Mouse (Mus musculus) inflammation-experienced regulatory T-cells, adult 6 months (primary cell): ENCODE results near the gene Rdh5. TPM values are rescaled to one million over a fixed set of nuclear protein-coding genes. Genes with fewer than 3 reads are reported as not detected.

ENCODE experiments used
- ATAC-seq: one replicate; pipeline ENCODE4 v1.8.0; 2017
- polyA plus RNA-seq, 3 experiments: library from polyadenylated mRNA; unstranded; fragments of 100-300 nt; shearing (Covaris generic); gene quantifications; one replicate each; pipeline ENCODE4 v1.2.1; 2017

The Rdh5 gene
- polyA plus RNA-seq, 3 experiments from 2014 or later, result 5.1 to 12.9 (median 11.9) TPM

GRCm38 (mm10) chr10:128904812-128905211 is 17.9 kb downstream of the Rdh5 start:
- ATAC-seq, result no peak

GRCm38 (mm10) chr10:128902409-128902988 is 20.2 kb downstream of the Rdh5 start:
- ATAC-seq, result peak; percentile 50

DNA sequence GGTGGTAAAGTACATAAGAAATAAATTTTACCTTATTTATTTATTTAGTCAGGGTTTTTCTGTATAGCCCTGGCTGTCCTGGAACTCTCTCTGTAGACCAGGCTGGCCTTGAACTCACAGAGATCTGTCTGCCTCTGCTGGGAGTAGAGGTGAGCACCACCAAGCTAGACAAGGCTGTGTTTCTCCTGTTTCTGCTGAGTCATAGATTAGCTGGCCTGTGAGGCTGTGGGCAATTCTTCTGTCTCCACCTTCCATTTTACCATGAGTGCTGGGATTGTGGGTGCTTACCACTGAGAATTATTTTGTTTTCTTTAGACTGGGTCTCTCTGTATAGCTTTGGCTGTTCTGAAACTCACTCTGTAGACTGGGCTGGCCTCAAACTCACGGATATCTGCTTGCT is 21.3 kb downstream of the Rdh5 start:
- no peak for ATAC-seq

DNA sequence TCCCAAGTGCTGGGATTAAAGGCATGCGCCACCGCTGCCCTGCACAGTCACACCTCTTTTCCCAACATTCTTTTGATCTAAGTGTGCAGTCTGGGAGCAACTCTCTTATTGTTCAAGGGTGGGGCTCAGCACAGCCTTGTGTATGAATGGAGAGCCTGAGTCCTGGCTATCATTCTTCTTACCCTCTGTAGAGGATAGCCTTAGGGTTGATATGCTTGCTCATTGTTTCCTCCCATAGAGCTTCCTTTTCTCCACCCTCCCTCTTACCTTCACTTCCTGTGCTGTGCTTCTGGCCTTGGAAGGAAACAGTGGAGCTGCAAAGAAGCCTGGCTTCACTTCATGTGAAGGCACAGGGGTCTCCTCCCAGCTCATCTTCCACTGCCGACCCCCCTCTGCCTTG is 22.0 kb downstream of the Rdh5 start, which contains the start of gene Cd63:
Gene Cd63, plus strand, starts transcription at position 292 of the 400 bp plus-strand sequence.
- ATAC-seq, result no peak

DNA sequence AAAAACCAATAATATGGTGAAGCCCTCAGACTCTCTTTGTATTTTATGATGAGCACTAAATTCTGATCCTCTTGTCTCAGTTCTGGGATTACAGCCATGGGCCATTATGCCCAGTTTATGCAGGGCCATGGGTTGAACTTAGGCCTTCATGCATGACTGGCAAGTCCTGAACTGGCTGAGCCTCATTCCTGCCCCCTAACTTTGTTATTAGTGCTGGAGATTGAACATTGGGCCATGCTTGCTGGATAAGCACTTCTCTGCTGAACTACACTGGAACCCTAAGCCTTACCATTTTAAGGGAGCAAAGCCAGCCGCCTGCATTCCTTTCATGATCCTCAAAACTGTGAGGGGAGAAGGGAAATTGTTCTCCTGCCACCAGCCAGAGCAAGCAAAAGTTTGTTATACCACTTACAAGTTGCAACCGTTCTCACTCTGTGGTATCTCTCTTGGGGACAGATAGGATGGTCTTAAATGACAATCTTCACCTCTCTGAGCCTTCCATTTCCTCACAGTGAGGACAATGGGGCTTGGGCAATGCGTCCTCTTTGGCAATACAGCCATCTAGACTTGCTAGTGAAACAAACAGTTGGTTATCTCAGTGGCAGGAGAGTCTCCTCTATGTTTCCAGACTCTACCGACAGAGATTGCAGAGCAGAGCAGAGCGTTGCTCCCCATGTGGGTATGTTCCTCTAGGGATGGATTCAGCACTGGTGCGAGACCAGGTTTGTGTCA is 22.8 kb downstream of the Rdh5 start:
- ATAC-seq, result no peak

DNA sequence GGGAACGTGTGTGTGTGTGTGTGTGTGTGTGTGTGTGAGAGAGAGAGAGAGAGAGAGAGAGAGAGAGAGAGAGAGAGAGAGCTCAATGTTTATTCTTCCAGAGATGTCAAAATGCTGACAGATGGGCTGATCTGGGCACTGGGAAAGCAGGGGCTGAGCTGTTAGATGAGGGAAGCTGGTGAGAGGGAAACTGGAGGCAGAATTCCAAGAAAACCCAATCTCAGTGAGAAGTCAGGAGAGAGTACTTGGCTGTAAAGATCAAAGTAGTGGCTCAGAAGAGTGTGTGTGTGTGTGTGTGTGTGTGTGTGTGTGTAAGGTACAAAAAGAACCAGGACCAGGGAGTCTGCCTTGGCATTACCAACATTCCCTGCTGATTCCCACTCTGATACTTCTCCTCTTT is 25.2 kb downstream of the Rdh5 start:
- no peak for ATAC-seq

GRCm38 (mm10) chr10:128896807-128897206 is 25.9 kb downstream of the Rdh5 start:
- ATAC-seq, result no peak

DNA sequence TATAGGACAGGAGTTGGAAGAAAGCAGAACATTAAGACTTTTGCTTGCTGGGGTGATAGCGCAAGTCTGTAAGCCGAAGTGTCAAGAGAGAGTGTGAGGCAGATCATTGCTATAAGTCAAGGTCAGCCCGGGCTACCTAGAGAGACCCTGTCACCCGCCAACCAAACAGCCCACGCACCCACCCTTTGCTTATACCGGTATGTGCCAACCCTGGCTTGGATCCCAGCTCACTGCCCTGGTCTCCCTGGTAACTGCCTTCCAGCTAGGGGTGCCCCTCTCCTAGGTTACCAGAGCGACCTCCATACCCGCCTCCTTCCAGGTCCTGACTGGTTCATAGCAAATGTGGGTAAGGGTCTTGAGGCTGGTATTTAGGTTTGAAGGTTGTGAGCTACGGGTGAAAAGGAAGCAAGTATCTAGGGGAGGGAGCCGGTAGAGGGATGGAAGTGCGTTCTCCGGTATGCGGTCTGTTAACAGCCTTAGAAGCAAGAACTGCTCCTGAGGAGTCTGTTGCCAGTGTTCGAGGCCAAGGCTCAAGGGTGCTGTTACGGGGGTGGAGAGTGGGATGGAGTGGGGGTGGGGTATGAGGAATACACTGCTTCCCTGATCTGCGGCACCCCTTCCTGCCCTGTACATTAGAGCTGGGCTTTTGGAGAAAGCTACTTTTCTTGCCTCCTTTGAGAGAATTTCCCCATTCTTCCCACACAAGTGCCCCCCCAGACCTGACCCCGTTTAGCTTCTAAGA is 26.6 kb downstream of the Rdh5 start:
- no peak for ATAC-seq

- peak; percentile 70 for ATAC-seq
Observed at GRCm38 (mm10) chr10:128895437-128895836, 27.3 kb downstream of the Rdh5 start.

- peak; percentile 23 for ATAC-seq
Observed at GRCm38 (mm10) chr10:128892246-128892645, 30.4 kb downstream of the Rdh5 start.

DNA sequence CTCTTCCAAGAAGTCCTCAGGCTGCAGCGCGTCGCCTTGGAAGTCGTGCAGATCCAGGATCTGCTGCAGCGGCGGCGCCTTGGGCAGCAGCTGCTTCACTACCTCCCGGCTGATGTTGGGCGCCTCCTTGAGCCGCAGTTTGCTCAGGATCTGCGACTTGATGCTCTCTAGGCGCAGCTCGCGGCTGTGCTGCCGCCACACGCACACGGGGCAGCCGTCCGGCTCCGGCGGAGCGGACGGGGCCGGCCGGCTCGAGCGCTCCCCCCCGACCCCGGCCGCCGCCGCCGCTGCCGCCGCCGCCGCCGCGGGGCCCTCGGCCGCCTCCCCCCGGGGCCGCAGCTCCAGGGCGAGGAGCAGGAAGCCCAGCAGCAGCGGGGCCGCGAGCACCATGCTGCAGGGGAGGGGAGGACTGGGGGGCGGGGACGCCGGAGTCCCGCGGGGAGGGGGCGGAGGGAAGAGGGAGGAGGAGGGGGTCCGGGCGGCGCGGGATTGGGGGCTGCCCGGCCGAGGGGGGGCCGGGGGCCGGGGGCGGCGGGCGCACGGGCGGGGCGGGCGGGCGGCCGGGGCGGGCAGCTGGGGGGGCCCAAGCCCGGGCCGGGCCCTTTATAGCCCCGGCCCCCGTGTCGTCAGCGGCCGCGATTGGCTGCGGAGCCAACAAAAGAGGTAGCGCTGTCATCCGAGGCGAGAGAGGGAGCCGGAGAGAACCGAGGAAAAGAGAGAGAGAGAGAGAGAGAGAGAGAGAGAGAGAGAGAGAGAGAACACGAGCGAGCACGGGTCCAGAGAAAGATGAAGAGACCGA is 31.2 kb downstream of the Rdh5 start, which contains the start of gene Gdf11:
Gene Gdf11, minus strand, starts transcription at position 423 of the 799 bp plus-strand sequence.
- ATAC-seq, result peak; percentile 63

DNA sequence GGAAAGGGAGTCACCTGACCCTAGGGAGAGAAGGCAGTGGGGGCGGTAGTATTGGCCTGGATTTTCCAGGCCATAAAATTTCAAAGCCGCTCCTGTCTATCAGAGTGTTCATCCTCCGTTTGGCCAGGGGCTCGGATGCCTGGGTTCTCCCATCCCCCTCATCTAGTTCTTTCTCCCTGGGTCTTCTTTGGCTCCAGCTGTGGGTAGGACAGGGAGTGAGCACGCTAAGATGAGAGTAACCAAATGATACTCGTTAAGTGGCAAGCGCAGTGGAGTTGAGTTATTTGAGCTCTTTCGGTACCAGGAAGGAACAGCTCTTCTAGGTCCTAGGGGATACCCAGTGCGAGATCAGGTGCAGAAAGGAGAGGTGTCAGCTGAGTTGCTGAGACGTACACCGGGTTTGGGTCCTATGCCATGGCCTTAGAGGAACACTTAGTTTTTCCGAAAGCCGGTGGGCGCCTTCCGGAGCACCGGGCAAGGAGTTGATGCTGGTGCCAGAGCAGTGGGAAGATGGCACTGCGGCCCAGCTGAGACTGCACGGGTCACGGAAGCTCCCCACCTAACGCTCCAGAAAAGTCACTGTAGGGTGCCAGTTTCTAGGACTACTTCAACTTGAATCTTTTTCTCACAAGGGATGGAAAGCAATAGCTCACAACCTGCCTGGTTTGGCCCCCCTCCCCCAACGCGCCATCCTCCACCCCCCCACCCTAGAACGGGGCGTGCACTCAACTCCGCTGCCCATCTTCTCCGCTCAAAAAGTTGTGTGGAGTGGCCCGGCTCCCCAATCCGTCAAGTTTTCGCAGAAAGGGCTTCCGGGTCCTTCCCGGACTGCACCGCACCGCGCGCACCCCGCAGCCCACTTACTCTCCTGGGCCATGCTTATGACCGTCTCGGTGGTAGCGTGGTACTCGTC is 32.0 kb downstream of the Rdh5 start:
- peak; percentile 11 for ATAC-seq

DNA sequence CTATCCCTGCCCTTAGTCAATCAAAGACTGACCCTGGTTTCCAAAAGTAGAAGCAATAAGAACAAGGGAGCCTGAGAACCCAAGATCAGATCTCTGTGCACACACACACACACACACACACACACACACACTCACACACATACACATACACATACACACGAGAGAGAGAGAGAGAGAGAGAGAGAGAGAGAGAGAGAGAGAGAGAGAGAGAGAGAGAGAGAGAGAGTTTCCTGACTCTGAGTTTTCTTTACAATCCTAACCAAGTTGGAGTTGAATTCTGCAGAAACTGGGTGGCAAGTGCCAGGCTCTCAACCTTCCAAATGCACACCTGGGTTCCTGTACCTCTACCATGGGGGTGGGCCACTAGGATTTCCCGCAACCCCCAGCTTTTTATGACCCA is 32.8 kb downstream of the Rdh5 start:
- ATAC-seq, result no peak

GRCm38 (mm10) chr10:128888941-128889827 is 33.5 kb downstream of the Rdh5 start:
- ATAC-seq, result no peak

- no peak for ATAC-seq
Observed at GRCm38 (mm10) chr10:128882067-128882466, 40.6 kb downstream of the Rdh5 start.

DNA sequence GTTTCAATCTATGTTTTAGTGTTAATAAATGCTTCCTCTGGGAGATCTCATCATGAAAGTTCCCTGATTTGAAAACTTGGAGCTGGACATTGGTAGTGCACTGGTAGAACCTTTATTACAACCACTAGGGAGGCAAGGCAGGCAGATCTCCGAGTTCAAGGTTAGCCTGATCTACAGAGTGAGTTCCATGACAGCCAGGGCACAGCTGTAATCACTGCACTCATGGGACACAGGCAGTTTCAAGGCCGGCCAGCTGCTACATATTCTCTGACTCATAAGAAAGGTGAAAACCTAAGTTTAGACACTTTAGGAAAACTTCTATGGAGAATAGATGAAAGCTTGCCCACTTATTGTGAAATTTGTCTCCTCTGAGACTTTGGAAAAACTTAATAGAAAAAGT is 43.9 kb downstream of the Rdh5 start:
- no peak for ATAC-seq

GRCm38 (mm10) chr10:128878291-128878690 is 44.4 kb downstream of the Rdh5 start:
- no peak for ATAC-seq

- no peak for ATAC-seq
Observed at GRCm38 (mm10) chr10:128870341-128870740, 52.3 kb downstream of the Rdh5 start.

DNA sequence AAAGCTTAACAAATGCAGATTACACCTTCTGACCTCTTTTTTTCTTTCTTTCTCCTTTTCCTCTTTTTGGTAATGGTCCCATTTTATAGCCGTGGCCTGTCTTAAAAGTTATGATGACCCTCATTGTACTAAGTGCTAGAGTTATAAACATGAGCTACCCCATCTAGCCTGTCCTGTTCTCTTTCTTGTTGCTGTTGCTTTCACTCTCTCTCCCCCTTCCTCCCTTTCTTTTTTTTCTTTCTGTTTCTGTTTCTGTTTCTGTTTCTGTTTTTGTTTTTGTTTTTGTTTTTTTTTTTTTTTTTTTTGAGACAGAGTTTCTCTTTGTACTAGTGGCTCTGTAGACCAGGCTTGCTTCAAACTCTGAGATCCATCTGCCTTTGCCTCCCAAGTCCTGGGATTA is 56.2 kb downstream of the Rdh5 start:
- ATAC-seq, result no peak

GRCm38 (mm10) chr10:128866042-128866441 is 56.6 kb downstream of the Rdh5 start:
- no peak for ATAC-seq
